Mouse (Mus musculus): Measurements from ENCODE around the gene Eid1.

GRCm38 (mm10) chr2:125724086-125724430 is 51.2 kb downstream of the Eid1 start, which contains the start of gene Shc4:
- TF ChIP-seq CTCF (conservative IDR thresholded peaks at IDR 0.05; ENCODE audit: low read length) (no peak), POU5F1 (IDR thresholded peaks at IDR 0.05; ENCODE audit: borderline replicate concordance, low read length) (no peak)
